Mouse (Mus musculus): ENCODE measurements at regions not wholly inside any gene's neighbourhood (a gene's known extent, or its start where the extent isn't known, plus 50 kb on each side); places are given as distances from the start of the nearest gene placed in this dataset.

GRCm38 (mm10) chr11:64287499-64287898 is 147.6 kb upstream of the Hs3st3a1 start:
- H3K4me3 ChIP-seq (ENCODE audit: low read depth, low read length) = no peak overlapping the region
- H3K4me1 ChIP-seq (ENCODE audit: insufficient read depth, low read depth, low read length) = no peaks in the 10 kb centered on the region
- no peaks in the 10 kb centered on the region for H3K9me3 ChIP-seq (replicated peaks)
- ATAC-seq (ENCODE audit: extremely low read depth, insufficient number of reproducible peaks, low FRiP score, poor library complexity, severe bottlenecking) (no peak), DNase-seq (ENCODE audit: low spot score) (no peak)
- no peaks in the 10 kb centered on the region; the same call in 1 of the 2 replicates for H3K27me3 ChIP-seq (ENCODE audit: insufficient read depth, low read length)
- no peaks in the 10 kb centered on the region for H3K36me3 ChIP-seq (replicated peaks)
- no peak for TF ChIP-seq TAL1 (conservative IDR thresholded peaks at IDR 0.05; ENCODE audit: low read depth, low read length)
- TF ChIP-seq POLR2AphosphoS5 (IDR thresholded peaks at IDR 0.05; ENCODE audit: insufficient replicate concordance, low read depth, low read length) = no peak
- no peak for TF ChIP-seq GATA1 (IDR thresholded peaks at IDR 0.05; ENCODE audit: borderline replicate concordance, low read length)
- TF ChIP-seq GATA2 (IDR thresholded peaks at IDR 0.05; ENCODE audit: borderline replicate concordance, low read depth, low read length) = no peak
- TF ChIP-seq CTCF (IDR thresholded peaks at IDR 0.05; ENCODE audit: low read depth, low read length) = no peak

GRCm38 (mm10) chr11:64281781-64282180 is 153.4 kb upstream of the Hs3st3a1 start:
- Histone ChIP-seq H3K4me1 (ENCODE audit: insufficient read depth, low read depth, low read length) (no peaks in the 10 kb centered on the region), H3K4me3 (ENCODE audit: low read depth, low read length) (no peak overlapping the region), H3K36me3 (replicated peaks) (no peaks in the 10 kb centered on the region), H3K9me3 (replicated peaks) (no peaks in the 10 kb centered on the region), H3K27me3 (ENCODE audit: insufficient read depth, low read length) (no peaks in the 10 kb centered on the region)
- TF ChIP-seq GATA1 (IDR thresholded peaks at IDR 0.05; ENCODE audit: borderline replicate concordance, low read length) (no peak), POLR2AphosphoS5 (IDR thresholded peaks at IDR 0.05; ENCODE audit: insufficient replicate concordance, low read depth, low read length) (no peak), GATA2 (IDR thresholded peaks at IDR 0.05; ENCODE audit: borderline replicate concordance, low read depth, low read length) (no peak), TAL1 (conservative IDR thresholded peaks at IDR 0.05; ENCODE audit: low read depth, low read length) (no peak), CTCF (IDR thresholded peaks at IDR 0.05; ENCODE audit: low read depth, low read length) (no peak)
- ATAC-seq (ENCODE audit: extremely low read depth, insufficient number of reproducible peaks, low FRiP score, poor library complexity, severe bottlenecking) (no peak), DNase-seq (ENCODE audit: low spot score) (no peak)

GRCm38 (mm10) chr11:64278259-64279003 is 156.7 kb upstream of the Hs3st3a1 start:
- H3K27me3 ChIP-seq (ENCODE audit: insufficient read depth, low read length) = no peaks in the 10 kb centered on the region
- H3K36me3 ChIP-seq (replicated peaks) = no peaks in the 10 kb centered on the region
- DNase-seq (ENCODE audit: low spot score) (no peak), ATAC-seq (ENCODE audit: extremely low read depth, insufficient number of reproducible peaks, low FRiP score, poor library complexity, severe bottlenecking) (no peak)
- no peaks in the 10 kb centered on the region for H3K9me3 ChIP-seq (replicated peaks)
- TF ChIP-seq GATA2 (IDR thresholded peaks at IDR 0.05; ENCODE audit: borderline replicate concordance, low read depth, low read length) = no peak
- no peak for TF ChIP-seq TAL1 (conservative IDR thresholded peaks at IDR 0.05; ENCODE audit: low read depth, low read length)
- no peak for TF ChIP-seq CTCF (IDR thresholded peaks at IDR 0.05; ENCODE audit: low read depth, low read length)
- TF ChIP-seq GATA1 (IDR thresholded peaks at IDR 0.05; ENCODE audit: borderline replicate concordance, low read length) = no peak
- TF ChIP-seq POLR2AphosphoS5 (IDR thresholded peaks at IDR 0.05; ENCODE audit: insufficient replicate concordance, low read depth, low read length) = no peak
- no peak overlapping the region for H3K4me3 ChIP-seq (ENCODE audit: low read depth, low read length)
- no peaks in the 10 kb centered on the region for H3K4me1 ChIP-seq (ENCODE audit: insufficient read depth, low read depth, low read length)

GRCm38 (mm10) chr11:64273726-64274125 is 161.4 kb upstream of the Hs3st3a1 start:
- DNase-seq (ENCODE audit: low spot score) (no peak), ATAC-seq (ENCODE audit: extremely low read depth, insufficient number of reproducible peaks, low FRiP score, poor library complexity, severe bottlenecking) (no peak)
- Histone ChIP-seq H3K4me1 (ENCODE audit: insufficient read depth, low read depth, low read length) (no peaks in the 10 kb centered on the region), H3K9me3 (replicated peaks) (no peaks in the 10 kb centered on the region), H3K4me3 (ENCODE audit: low read depth, low read length) (no peak overlapping the region), H3K27me3 (ENCODE audit: insufficient read depth, low read length) (no peaks in the 10 kb centered on the region), H3K36me3 (replicated peaks) (no peaks in the 10 kb centered on the region)
- TF ChIP-seq GATA2 (IDR thresholded peaks at IDR 0.05; ENCODE audit: borderline replicate concordance, low read depth, low read length) = no peak
- TF ChIP-seq CTCF (IDR thresholded peaks at IDR 0.05; ENCODE audit: low read depth, low read length) = no peak
- no peak for TF ChIP-seq GATA1 (IDR thresholded peaks at IDR 0.05; ENCODE audit: borderline replicate concordance, low read length)
- TF ChIP-seq TAL1 (conservative IDR thresholded peaks at IDR 0.05; ENCODE audit: low read depth, low read length) = no peak
- no peak for TF ChIP-seq POLR2AphosphoS5 (IDR thresholded peaks at IDR 0.05; ENCODE audit: insufficient replicate concordance, low read depth, low read length)

GRCm38 (mm10) chr11:64273214-64273613 is 161.9 kb upstream of the Hs3st3a1 start:
- Histone ChIP-seq H3K9me3 (replicated peaks) (no peaks in the 10 kb centered on the region), H3K36me3 (replicated peaks) (no peaks in the 10 kb centered on the region), H3K4me3 (ENCODE audit: low read depth, low read length) (no peak overlapping the region), H3K4me1 (ENCODE audit: insufficient read depth, low read depth, low read length) (no peaks in the 10 kb centered on the region), H3K27me3 (ENCODE audit: insufficient read depth, low read length) (no peaks in the 10 kb centered on the region)
- TF ChIP-seq GATA1 (IDR thresholded peaks at IDR 0.05; ENCODE audit: borderline replicate concordance, low read length) (no peak), TAL1 (conservative IDR thresholded peaks at IDR 0.05; ENCODE audit: low read depth, low read length) (no peak), CTCF (IDR thresholded peaks at IDR 0.05; ENCODE audit: low read depth, low read length) (no peak), POLR2AphosphoS5 (IDR thresholded peaks at IDR 0.05; ENCODE audit: insufficient replicate concordance, low read depth, low read length) (no peak), GATA2 (IDR thresholded peaks at IDR 0.05; ENCODE audit: borderline replicate concordance, low read depth, low read length) (no peak)
- ATAC-seq (ENCODE audit: extremely low read depth, insufficient number of reproducible peaks, low FRiP score, poor library complexity, severe bottlenecking) = no peak
- no peak for DNase-seq (ENCODE audit: low spot score)

GRCm38 (mm10) chr11:64268121-64268520 is 167.0 kb upstream of the Hs3st3a1 start:
- H3K9me3 ChIP-seq (replicated peaks) = no peaks in the 10 kb centered on the region
- 0 out of 2 replicates have a peak, but pooled peaks cover 2% of the 10 kb centered on the region for H3K27me3 ChIP-seq (ENCODE audit: insufficient read depth, low read length)
- H3K36me3 ChIP-seq (replicated peaks) = no peaks in the 10 kb centered on the region
- H3K4me3 ChIP-seq (ENCODE audit: low read depth, low read length) = no peak overlapping the region
- ATAC-seq (ENCODE audit: extremely low read depth, insufficient number of reproducible peaks, low FRiP score, poor library complexity, severe bottlenecking) = no peak
- no peak for DNase-seq (ENCODE audit: low spot score)
- TF ChIP-seq POLR2AphosphoS5 (IDR thresholded peaks at IDR 0.05; ENCODE audit: insufficient replicate concordance, low read depth, low read length) (no peak), TAL1 (conservative IDR thresholded peaks at IDR 0.05; ENCODE audit: low read depth, low read length) (no peak), CTCF (IDR thresholded peaks at IDR 0.05; ENCODE audit: low read depth, low read length) (no peak), GATA1 (IDR thresholded peaks at IDR 0.05; ENCODE audit: borderline replicate concordance, low read length) (no peak), GATA2 (IDR thresholded peaks at IDR 0.05; ENCODE audit: borderline replicate concordance, low read depth, low read length) (no peak)
- H3K4me1 ChIP-seq (ENCODE audit: insufficient read depth, low read depth, low read length) = no peaks in the 10 kb centered on the region

All from G1E (cell line).